Mouse (Mus musculus) common myeloid progenitor, adult 5-6 weeks (primary cell): ENCODE data around the gene Med10. TPM values are rescaled to one million over a fixed set of nuclear protein-coding genes. Genes with fewer than 3 reads are reported as not detected.

Source experiments
- ATAC-seq: replicated peaks from 2 replicates; pipeline ENCODE4 v1.8.0; 2016; ENCODE audit warnings: low read depth, mild to moderate bottlenecking, moderate TSS enrichment, inconsistent platforms; ENCODE audit not compliant: poor library complexity, severe bottlenecking
- total RNA-seq: library from RNA; stranded (forward); fragments of 200-1000, 187-1606 nt; gene quantifications from 2 replicates; pipeline ENCODE4 v1.2.3, GENCODE M21; 2017

The Med10 gene
- total RNA-seq: 48.9 and 50.7 TPM in 2 replicates

DNA sequence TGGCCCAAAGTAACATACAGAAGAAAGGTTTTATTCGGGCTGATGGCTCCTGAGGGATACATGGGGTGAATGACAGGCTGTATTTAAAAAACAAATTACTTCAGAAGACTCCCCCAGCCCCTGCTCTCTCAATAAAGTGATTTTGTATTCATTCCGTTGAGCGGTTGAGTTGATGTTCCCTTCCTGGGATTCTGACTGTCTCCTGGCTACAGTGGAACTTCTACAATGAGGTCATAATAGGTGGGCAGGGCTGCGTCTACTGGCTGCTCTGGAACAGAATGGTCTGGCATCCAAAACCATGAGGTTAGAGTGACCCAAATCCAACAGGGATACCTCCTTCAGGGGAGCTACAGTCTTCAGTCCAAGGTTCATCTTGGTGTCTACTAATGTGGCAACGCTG, at the start of gene Med10:
Med10 (plus strand) TSS at position 301 of the 400 bp plus-strand sequence.
- no peak for ATAC-seq

- ATAC-seq: no peak
These were observed 49.3 kb upstream of the Med10 start for GRCm38 (mm10) chr13:69752875-69753274.

GRCm38 (mm10) chr13:69758979-69759378, 43.2 kb upstream of the Med10 start:
- ATAC-seq: no peak

DNA sequence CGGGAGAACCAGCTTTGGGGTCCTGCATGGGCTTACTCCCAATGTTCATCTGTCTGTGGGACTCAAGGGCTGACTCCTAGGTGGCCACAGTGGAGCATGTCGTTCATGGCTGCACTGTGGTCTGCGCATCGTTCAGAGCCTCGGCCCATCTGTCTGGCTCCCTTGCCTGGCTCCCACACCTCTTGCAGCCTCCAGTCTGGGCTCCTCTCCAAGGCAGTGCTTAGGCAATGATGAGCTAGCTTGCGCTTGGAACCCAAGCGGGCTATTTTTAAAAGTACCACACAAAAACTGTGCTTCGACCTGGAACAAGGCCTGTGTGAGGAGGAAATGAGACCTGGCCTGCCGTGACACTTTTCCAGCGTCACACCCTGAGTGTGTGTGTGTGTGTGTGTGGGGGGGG, 40.8 kb upstream of the Med10 start:
- ATAC-seq: no peak

GRCm38 (mm10) chr13:69764646-69765045, 37.5 kb upstream of the Med10 start:
- ATAC-seq: no peak

- ATAC-seq: no peak
These were observed 34.0 kb upstream of the Med10 start for GRCm38 (mm10) chr13:69768152-69768551.

- no peak for ATAC-seq
These were observed 31.4 kb upstream of the Med10 start for GRCm38 (mm10) chr13:69770538-69771456.

GRCm38 (mm10) chr13:69772358-69772757, 29.8 kb upstream of the Med10 start:
- no peak for ATAC-seq

DNA sequence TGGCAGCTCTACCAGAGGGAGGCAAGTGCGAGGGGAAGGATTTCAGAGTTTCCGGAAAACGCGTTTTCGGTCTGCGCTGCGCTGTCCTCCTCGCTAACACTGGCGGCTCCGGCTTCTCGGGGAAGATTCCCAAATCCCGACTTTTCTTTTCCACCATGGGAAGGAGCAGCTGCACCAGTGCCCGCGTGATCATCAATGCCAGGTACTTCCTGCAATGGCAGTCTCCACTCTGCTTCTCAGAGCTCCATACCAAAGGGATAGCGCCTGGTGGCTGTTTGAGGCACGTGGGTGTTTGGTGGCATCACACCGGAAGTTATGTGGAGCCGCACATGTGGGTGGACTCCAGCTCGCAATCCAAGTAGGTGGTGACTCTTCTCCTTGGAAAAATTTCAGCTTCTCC, 24.0 kb upstream of the Med10 start:
- ATAC-seq: no peak

- peak; percentile 98 for ATAC-seq
These were observed 13.5 kb upstream of the Med10 start for GRCm38 (mm10) chr13:69788704-69789103.

- no peak for ATAC-seq
These were observed 10.4 kb upstream of the Med10 start for GRCm38 (mm10) chr13:69791814-69792213.

GRCm38 (mm10) chr13:69792541-69793009, 9.6 kb upstream of the Med10 start:
- no peak for ATAC-seq

DNA sequence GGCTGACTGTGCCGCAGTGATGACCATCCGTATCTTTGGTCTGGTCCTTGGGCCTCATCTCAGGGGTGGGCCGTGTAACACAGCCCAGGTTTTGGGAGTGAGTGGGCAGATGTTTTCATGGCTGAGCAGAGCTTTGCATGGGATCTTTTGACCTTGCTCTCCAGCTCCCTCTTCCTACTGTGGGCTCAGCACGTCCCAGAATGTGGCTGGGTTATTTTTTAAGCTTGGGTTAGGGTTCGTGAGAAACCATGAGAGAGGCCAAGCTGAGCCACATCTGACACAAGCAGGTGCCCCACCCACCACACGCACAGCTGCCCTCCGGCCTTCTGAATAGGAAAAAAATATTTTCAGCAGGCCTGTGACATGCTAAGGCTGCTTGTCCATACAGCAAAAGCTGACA, 7.4 kb upstream of the Med10 start:
- 0 out of 2 replicates have a peak, but pooled peaks have one; percentile 32 for ATAC-seq

DNA sequence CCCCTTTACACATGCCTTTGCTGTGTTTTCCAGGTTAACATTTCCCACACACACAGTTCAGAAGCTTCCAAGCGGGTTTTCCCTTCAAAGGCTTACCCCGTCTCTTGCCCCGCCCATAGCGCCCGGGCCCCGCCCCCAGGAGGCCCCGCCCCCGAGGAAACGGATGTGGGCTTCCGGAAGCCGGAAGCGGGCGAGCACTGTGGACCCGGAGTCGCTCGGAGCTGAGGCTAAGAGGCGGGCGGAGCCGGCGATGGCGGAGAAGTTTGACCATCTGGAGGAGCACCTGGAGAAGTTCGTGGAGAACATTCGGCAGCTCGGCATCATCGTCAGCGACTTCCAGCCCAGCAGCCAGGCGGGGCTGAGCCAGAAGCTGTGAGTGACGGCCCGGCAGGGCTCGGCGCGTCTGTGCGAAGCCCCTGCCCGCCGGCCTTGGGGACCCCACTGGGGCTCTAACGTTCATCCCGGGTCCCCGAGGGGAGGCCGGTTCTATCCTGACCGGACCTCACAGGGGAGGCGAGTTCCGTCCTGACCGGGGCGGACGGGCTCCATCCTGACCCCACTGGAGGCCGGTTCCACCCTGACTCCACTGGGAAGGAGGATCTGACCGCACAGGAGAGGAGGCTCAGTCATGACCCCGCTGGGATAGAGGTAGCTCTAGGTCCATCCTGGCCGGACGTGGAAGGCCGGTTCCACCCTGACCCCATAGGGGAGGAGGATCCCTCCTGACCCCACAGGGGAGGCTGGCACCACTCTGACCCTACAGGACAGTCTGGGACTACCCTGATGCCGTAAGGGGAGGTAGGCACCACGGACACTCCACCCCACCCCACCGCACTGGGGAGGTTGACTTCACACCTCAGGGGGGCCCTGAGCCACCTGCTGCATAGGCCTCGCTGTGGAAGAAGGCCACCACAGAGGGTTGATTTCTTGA, 7.8 kb downstream of the Med10 start:
- peak; percentile 69 for ATAC-seq

GRCm38 (mm10) chr13:69810936-69811680, 8.9 kb downstream of the Med10 start:
- ATAC-seq: no peak

DNA sequence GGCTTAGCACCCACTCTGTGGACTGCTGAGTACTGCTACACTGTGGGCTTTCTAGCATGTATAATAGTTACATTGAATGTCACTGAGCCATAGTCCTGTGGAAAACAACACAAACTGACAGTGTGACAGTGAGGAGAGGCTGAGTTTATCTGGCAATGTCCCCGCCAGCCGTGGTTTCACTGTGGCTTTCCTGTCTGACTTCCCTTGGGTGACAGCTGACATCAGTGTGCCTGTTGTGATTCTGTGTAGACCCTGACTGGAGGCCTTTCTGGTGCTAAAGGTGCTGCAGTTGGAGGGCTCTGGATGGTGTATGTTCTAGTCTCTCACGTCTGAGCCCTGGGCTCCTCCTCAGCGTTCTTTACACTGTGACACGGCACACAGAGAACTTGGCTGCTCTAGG, 11.7 kb downstream of the Med10 start:
- ATAC-seq: peak; percentile 70

DNA sequence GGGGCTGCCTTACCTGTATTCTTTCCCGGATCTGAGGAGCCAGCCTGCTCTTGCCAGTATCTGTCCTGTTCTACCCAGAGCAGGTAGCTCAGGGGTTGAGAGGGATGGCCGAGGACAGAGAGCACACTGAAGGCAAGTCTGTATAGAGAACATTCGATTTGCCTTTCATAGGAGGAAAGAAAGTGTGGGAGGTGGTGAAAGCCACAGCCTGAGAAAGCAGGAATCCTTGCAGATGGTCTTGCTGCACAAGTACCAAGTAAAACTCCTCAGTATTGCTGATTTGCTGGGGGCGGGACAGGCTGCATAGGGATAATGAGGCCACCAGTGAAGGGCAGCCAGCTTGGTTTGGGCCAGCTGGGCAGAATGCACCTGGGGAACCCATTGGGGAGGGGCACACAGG, 16.1 kb downstream of the Med10 start:
- no peak for ATAC-seq

- no peak for ATAC-seq
These were observed 19.1 kb downstream of the Med10 start for GRCm38 (mm10) chr13:69821169-69821822.

DNA sequence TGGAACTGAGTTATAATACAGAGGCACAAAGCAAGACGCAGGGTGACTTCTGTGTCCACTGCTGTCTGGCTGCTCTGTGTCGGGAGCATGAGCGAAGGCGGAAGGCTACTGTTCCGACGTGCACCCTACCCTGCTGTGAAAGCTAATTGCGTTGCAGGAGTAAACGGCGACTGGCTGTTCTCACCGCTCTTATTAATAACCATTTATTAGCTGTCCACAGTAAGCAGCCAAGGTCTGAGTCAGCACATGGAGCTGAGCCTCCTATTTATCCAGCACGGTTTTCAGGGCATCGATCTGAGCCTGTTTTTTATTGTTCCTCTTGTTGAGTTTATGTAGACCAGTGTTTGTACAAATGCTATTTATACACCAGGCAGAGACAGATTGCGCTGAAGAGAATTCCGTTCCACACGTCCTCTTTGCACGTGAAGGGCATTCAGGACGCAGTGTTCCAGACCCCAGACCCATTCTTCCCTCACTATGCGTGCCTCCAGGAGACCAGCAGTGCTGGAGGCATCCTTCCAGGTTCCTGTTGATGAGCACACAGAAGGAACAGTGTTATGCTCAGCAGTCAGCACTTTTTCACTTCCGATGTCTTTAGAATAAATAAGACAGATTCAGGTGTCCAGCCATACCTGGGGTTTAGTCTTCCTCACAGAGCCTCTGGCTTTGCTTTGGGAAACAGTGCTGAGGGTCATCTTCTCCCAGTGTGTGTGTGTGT, 21.9 kb downstream of the Med10 start:
- ATAC-seq: no peak
